Mouse (Mus musculus): ENCODE data around the gene Nrl. TPM values are rescaled to one million over a fixed set of nuclear protein-coding genes. Genes with fewer than 3 reads are reported as not detected.

Gene Nrl
- polyA plus RNA-seq, 1 experiment from 2014 or later = not detected

- H3K9ac ChIP-seq = no peak overlapping the region
- H3K4me3 ChIP-seq = no peak overlapping the region
- 0 out of 2 replicates have a peak, but pooled peaks cover 2% of the 10 kb centered on the region for H3K4me1 ChIP-seq
- no peak overlapping the region for H3K27ac ChIP-seq
- no peaks in the 10 kb centered on the region for H3K9me3 ChIP-seq
- no peaks in the 10 kb centered on the region for H3K27me3 ChIP-seq
- H3K4me2 ChIP-seq = no peak overlapping the region
- 44% methylated on average over 16 of the region's 16 CpGs for WGBS
- no peaks in the 10 kb centered on the region for H3K36me3 ChIP-seq
- ATAC-seq (ENCODE audit: borderline replicate concordance, extremely low read depth, low FRiP score, low TSS enrichment) = peak; percentile 53
Observed at GRCm38 (mm10) chr14:55496761-55497448, 27.9 kb downstream of the Nrl start.

GRCm38 (mm10) chr14:55495509-55496240 lies 29.1 kb downstream of the Nrl start:
- Histone ChIP-seq H3K36me3 (no peaks in the 10 kb centered on the region), H3K27ac (no peak overlapping the region), H3K4me1 (peaks cover 9% of the 10 kb centered on the region), H3K4me3 (no peak overlapping the region), H3K9me3 (no peaks in the 10 kb centered on the region), H3K4me2 (no peak overlapping the region), H3K27me3 (no peaks in the 10 kb centered on the region), H3K9ac (no peak overlapping the region)
- ATAC-seq (ENCODE audit: borderline replicate concordance, extremely low read depth, low FRiP score, low TSS enrichment) = no peak
- 63% methylated on average over 20 of the region's 20 CpGs for WGBS

GRCm38 (mm10) chr14:55492103-55492502 lies 32.7 kb downstream of the Nrl start:
- Histone ChIP-seq H3K27me3 (no peaks in the 10 kb centered on the region), H3K4me3 (no peak overlapping the region), H3K9ac (no peak overlapping the region), H3K4me2 (peak overlapping the region; percentile 94; the same call in 1 of the 2 replicates), H3K27ac (no peak overlapping the region), H3K9me3 (no peaks in the 10 kb centered on the region), H3K4me1 (peaks cover 7% of the 10 kb centered on the region), H3K36me3 (peaks cover under 1% of the 10 kb centered on the region; the same call in 1 of the 2 replicates)
- WGBS = 17% methylated on average over 3 of the region's 3 CpGs
- ATAC-seq (ENCODE audit: borderline replicate concordance, extremely low read depth, low FRiP score, low TSS enrichment) = no peak

- Histone ChIP-seq H3K9ac (peak overlapping the region; percentile 47), H3K36me3 (peaks cover 8% of the 10 kb centered on the region; the same call in 1 of the 2 replicates), H3K4me3 (peak overlapping the region; percentile 66), H3K27me3 (no peaks in the 10 kb centered on the region), H3K27ac (peak overlapping the region; percentile 43; the same call in 1 of the 2 replicates), H3K4me1 (peaks cover 7% of the 10 kb centered on the region), H3K9me3 (no peaks in the 10 kb centered on the region), H3K4me2 (peak overlapping the region; percentile 94)
- under 1% methylated on average over 30 of the region's 30 CpGs for WGBS
- peak; percentile 81 for ATAC-seq (ENCODE audit: borderline replicate concordance, extremely low read depth, low FRiP score, low TSS enrichment)
Observed at GRCm38 (mm10) chr14:55491291-55491833, 33.4 kb downstream of the Nrl start.

GRCm38 (mm10) chr14:55490361-55491201 lies 34.2 kb downstream of the Nrl start, which contains the start of gene Carmil3:
Carmil3 (plus strand) TSS chr14:55490651.
- peaks cover 7% of the 10 kb centered on the region for H3K4me1 ChIP-seq
- H3K4me3 ChIP-seq = peak within 1 kb of the TSS; percentile 66
- H3K36me3 ChIP-seq = peaks cover 8% of the 10 kb centered on the region; the same call in 1 of the 2 replicates
- under 1% methylated on average over 60 of the region's 68 CpGs for WGBS
- H3K4me2 ChIP-seq = peak within 1 kb of the TSS; percentile 94
- ATAC-seq (ENCODE audit: borderline replicate concordance, extremely low read depth, low FRiP score, low TSS enrichment) = peak; percentile 83
- H3K9ac ChIP-seq = peak within 1 kb of the TSS; percentile 47
- no peaks in the 10 kb centered on the region for H3K27me3 ChIP-seq
- no peaks in the 10 kb centered on the region for H3K9me3 ChIP-seq
- peak within 1 kb of the TSS; percentile 43; the same call in 1 of the 2 replicates for H3K27ac ChIP-seq

GRCm38 (mm10) chr14:55486836-55487235 lies 37.9 kb downstream of the Nrl start:
- Histone ChIP-seq H3K36me3 (peaks cover 9% of the 10 kb centered on the region; the same call in 1 of the 2 replicates), H3K9me3 (no peaks in the 10 kb centered on the region), H3K9ac (no peak overlapping the region), H3K4me3 (no peak overlapping the region), H3K27ac (no peak overlapping the region), H3K27me3 (no peaks in the 10 kb centered on the region), H3K4me1 (peaks cover 10% of the 10 kb centered on the region), H3K4me2 (no peak overlapping the region)
- 83% methylated on average over 8 of the region's 8 CpGs for WGBS
- ATAC-seq (ENCODE audit: borderline replicate concordance, extremely low read depth, low FRiP score, low TSS enrichment) = no peak

GRCm38 (mm10) chr14:55484430-55485085 lies 40.2 kb downstream of the Nrl start:
- WGBS = 72% methylated on average over 5 of the region's 5 CpGs
- H3K4me3 ChIP-seq = no peak overlapping the region
- no peak overlapping the region for H3K4me2 ChIP-seq
- H3K9ac ChIP-seq = no peak overlapping the region
- no peak overlapping the region for H3K27ac ChIP-seq
- ATAC-seq (ENCODE audit: borderline replicate concordance, extremely low read depth, low FRiP score, low TSS enrichment) = no peak
- peaks cover 13% of the 10 kb centered on the region; the same call in 1 of the 2 replicates for H3K4me1 ChIP-seq
- no peaks in the 10 kb centered on the region for H3K27me3 ChIP-seq
- peaks cover 14% of the 10 kb centered on the region; the same call in 1 of the 2 replicates for H3K36me3 ChIP-seq
- no peaks in the 10 kb centered on the region for H3K9me3 ChIP-seq

- no peak for ATAC-seq (ENCODE audit: borderline replicate concordance, extremely low read depth, low FRiP score, low TSS enrichment)
- H3K27me3 ChIP-seq = no peaks in the 10 kb centered on the region
- H3K4me1 ChIP-seq = peaks cover 17% of the 10 kb centered on the region; the same call in 1 of the 2 replicates
- peak overlapping the region; percentile 71; the same call in 1 of the 2 replicates for H3K9ac ChIP-seq
- peaks cover 6% of the 10 kb centered on the region; the same call in 1 of the 2 replicates for H3K36me3 ChIP-seq
- no peaks in the 10 kb centered on the region for H3K9me3 ChIP-seq
- no peak overlapping the region for H3K27ac ChIP-seq
- H3K4me2 ChIP-seq = peak overlapping the region; percentile 65
- peak overlapping the region; percentile 61; the same call in 1 of the 2 replicates for H3K4me3 ChIP-seq
- 90% methylated on average over 10 of the region's 10 CpGs for WGBS
Observed at GRCm38 (mm10) chr14:55479629-55480028, 45.2 kb downstream of the Nrl start.

- Histone ChIP-seq H3K36me3 (peaks cover 6% of the 10 kb centered on the region; the same call in 1 of the 2 replicates), H3K27me3 (no peaks in the 10 kb centered on the region), H3K9ac (peak within 1 kb of the TSS; percentile 71), H3K4me2 (peak within 1 kb of the TSS; percentile 65), H3K4me1 (peaks cover 17% of the 10 kb centered on the region; the same call in 1 of the 2 replicates), H3K9me3 (no peaks in the 10 kb centered on the region), H3K27ac (peak within 1 kb of the TSS; percentile 79), H3K4me3 (peak within 1 kb of the TSS; percentile 61)
- ATAC-seq (ENCODE audit: borderline replicate concordance, extremely low read depth, low FRiP score, low TSS enrichment) = peak; percentile 98
- WGBS = under 1% methylated on average over 29 of the region's 38 CpGs
Observed at GRCm38 (mm10) chr14:55478651-55479599, 45.9 kb downstream of the Nrl start, which contains the start of gene Dhrs4. Dhrs4 (plus strand) TSS chr14:55478758.

- Histone ChIP-seq H3K4me2 (no peak overlapping the region), H3K4me1 (peaks cover 17% of the 10 kb centered on the region; the same call in 1 of the 2 replicates), H3K9me3 (no peaks in the 10 kb centered on the region), H3K4me3 (no peak overlapping the region; the same call in 1 of the 2 replicates), H3K9ac (no peak overlapping the region), H3K27me3 (no peaks in the 10 kb centered on the region), H3K27ac (no peak overlapping the region), H3K36me3 (peaks cover 6% of the 10 kb centered on the region; the same call in 1 of the 2 replicates)
- ATAC-seq (ENCODE audit: borderline replicate concordance, extremely low read depth, low FRiP score, low TSS enrichment) = no peak
- 73% methylated on average over 5 of the region's 5 CpGs for WGBS
Observed at GRCm38 (mm10) chr14:55477829-55478228, 47.0 kb downstream of the Nrl start.
